Comparison of ENCODE assay signal across 27 mouse cellular contexts in the genomic region with DNA sequence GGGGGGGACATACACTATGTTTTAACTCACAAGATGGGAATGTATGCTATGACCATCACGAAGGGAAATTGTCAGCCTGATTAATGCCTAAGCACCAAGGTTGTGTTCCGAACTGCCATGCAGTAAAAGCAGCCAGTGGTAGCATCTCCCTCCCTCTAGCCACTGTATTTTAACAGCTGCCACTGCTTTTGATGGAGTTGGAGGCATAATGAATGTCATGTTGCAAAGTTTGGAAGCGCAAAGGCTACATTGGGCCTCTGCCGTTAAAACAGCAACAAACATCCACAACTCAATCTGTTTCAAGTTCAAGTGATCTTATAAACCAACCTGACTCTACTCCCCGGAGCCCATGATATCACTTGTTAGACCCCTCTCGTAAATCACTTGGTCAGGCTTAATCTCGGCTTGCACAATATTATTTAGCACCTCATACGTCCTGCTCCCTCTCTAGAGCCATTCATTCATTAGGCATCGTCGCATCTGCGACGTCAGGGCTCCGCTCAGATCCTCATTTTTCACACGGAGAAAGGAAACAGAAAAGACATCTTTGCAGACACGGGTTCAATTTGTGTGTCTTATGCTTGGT.
A peak's percentile ranks its signal among the peaks of the same experiment; 100 is the strongest.
DNase-seq lines count a peak whose midpoint lies in the region; ATAC-seq and TF ChIP-seq lines count a peak whose summit lies in the region.
"Had no signal": no experiment of that assay in that cellular context is flagged by ENCODE, and none has a peak within 500 bp of the region (broad histone marks: within the 10 kb centered on the region; RNA-seq: fewer than 3 reads in every experiment).

No protein-coding gene starts in this region.

- H3K36me3 ChIP-seq in heart, embryonic 11.5 days (ENCODE audit: control insufficient read depth, insufficient read depth, low read length): no peaks in the 10 kb centered on the region
- H3K36me3 ChIP-seq in lung, embryonic 14.5 days (ENCODE audit: insufficient read depth): no peaks in the 10 kb centered on the region
- no peaks in the 10 kb centered on the region for H3K36me3 ChIP-seq in lung, postnatal 0 days (ENCODE audit: insufficient read depth, low read length)
- H3K36me3 ChIP-seq in C2C12 (ENCODE audit: control insufficient read depth, insufficient read depth): no peaks in the 10 kb centered on the region
- H3K36me3 ChIP-seq in midbrain, postnatal 0 days (ENCODE audit: insufficient read depth, low read length): no peaks in the 10 kb centered on the region
- H3K36me3 ChIP-seq: embryonic facial prominence, embryonic 13.5 days; embryonic facial prominence, embryonic 15.5 days; forebrain, embryonic 10.5 days; forebrain, embryonic 12.5 days; G1E had no signal

- H3K79me2 ChIP-seq in C2C12 (ENCODE audit: control insufficient read depth, insufficient read depth): no peaks in the 10 kb centered on the region

- peak; percentile 61 for DNase-seq in heart, adult 11 months
- peak; percentile 56 for DNase-seq in lung, embryonic 14.5 days
- no peak for DNase-seq in lung, postnatal 0 days (ENCODE audit: low spot score)
- peak; percentile 29 for DNase-seq in mesoderm, embryonic 11.5 days (ENCODE audit: low read depth, low spot score)
- no peak for DNase-seq in midbrain, postnatal 0 days (ENCODE audit: low spot score)
- DNase-seq: adrenal gland, adult 8-10 months; adrenal gland, postnatal 14 days; adrenal gland, postnatal 36 days; cerebellum, adult 18-20 months; cerebellum, adult 8-10 months; cerebellum, adult 9-11 months; cerebellum, postnatal 14 days; cerebellum, postnatal 36 days had no signal

- H3K9me3 ChIP-seq in heart, embryonic 11.5 days (replicated peaks; ENCODE audit: control insufficient read depth, low read length): no peaks in the 10 kb centered on the region
- H3K9me3 ChIP-seq in lung, embryonic 14.5 days (ENCODE audit: low read depth, low read length): no peaks in the 10 kb centered on the region
- H3K9me3 ChIP-seq in lung, postnatal 0 days (ENCODE audit: low read length): no peaks in the 10 kb centered on the region
- H3K9me3 ChIP-seq in midbrain, postnatal 0 days (ENCODE audit: low read length): no peaks in the 10 kb centered on the region
- H3K9me3 ChIP-seq: embryonic facial prominence, embryonic 13.5 days; embryonic facial prominence, embryonic 15.5 days; forebrain, embryonic 10.5 days; forebrain, embryonic 12.5 days; G1E had no signal

- 0 out of 2 replicates have a peak, but pooled peaks cover 3% of the 10 kb centered on the region for H3K27me3 ChIP-seq in heart, embryonic 11.5 days (ENCODE audit: control insufficient read depth, insufficient read depth, low read length)
- H3K27me3 ChIP-seq in lung, embryonic 14.5 days (ENCODE audit: insufficient read depth, low read length): no peaks in the 10 kb centered on the region; the same call in 1 of the 2 replicates
- H3K27me3 ChIP-seq in lung, postnatal 0 days (replicated peaks; ENCODE audit: insufficient read depth, low read length): no peaks in the 10 kb centered on the region
- no peaks in the 10 kb centered on the region for H3K27me3 ChIP-seq in C2C12 (ENCODE audit: control insufficient read depth, insufficient read depth, insufficient read length)
- no peaks in the 10 kb centered on the region for H3K27me3 ChIP-seq in midbrain, postnatal 0 days (ENCODE audit: insufficient read depth, low read length)
- H3K27me3 ChIP-seq: CH12.LX; embryonic facial prominence, embryonic 15.5 days; forebrain, embryonic 12.5 days had no signal

- H3K4me2 ChIP-seq in heart, embryonic 11.5 days: no peak overlapping the region
- peak overlapping the region; percentile 23; the same call in 1 of the 2 replicates for H3K4me2 ChIP-seq in lung, embryonic 14.5 days
- H3K4me2 ChIP-seq in lung, postnatal 0 days (replicated peaks; ENCODE audit: low read depth, low read length): no peak overlapping the region
- no peak overlapping the region for H3K4me2 ChIP-seq in midbrain, postnatal 0 days (ENCODE audit: low read depth, low read length, poor library complexity, severe bottlenecking)
- H3K4me2 ChIP-seq: embryonic facial prominence, embryonic 13.5 days; embryonic facial prominence, embryonic 15.5 days; forebrain, embryonic 12.5 days had no signal

- no peak for TF ChIP-seq EP300 in lung, postnatal 0 days (IDR thresholded peaks at IDR 0.05)

- no peak overlapping the region for H3K27ac ChIP-seq in heart, embryonic 11.5 days (ENCODE audit: low read depth, low read length)
- no peak overlapping the region for H3K27ac ChIP-seq in lung, embryonic 14.5 days (ENCODE audit: low read depth)
- no peak overlapping the region for H3K27ac ChIP-seq in lung, postnatal 0 days (ENCODE audit: low read length)
- H3K27ac ChIP-seq in midbrain, postnatal 0 days (ENCODE audit: low read depth, low read length): no peak overlapping the region
- H3K27ac ChIP-seq: embryonic facial prominence, embryonic 13.5 days; embryonic facial prominence, embryonic 15.5 days; forebrain, embryonic 10.5 days; forebrain, embryonic 12.5 days had no signal

- H3ac ChIP-seq in C2C12 (ENCODE audit: control insufficient read depth, insufficient read length, low read depth): no peak overlapping the region

- WGBS in heart, embryonic 11.5 days (ENCODE audit: insufficient replicate concordance): 69% methylated on average over 15 of the region's 15 CpGs
- WGBS in lung, embryonic 14.5 days: 38% methylated on average over 15 of the region's 15 CpGs
- WGBS in lung, postnatal 0 days: 45% methylated on average over 15 of the region's 15 CpGs
- WGBS in midbrain, postnatal 0 days: 91% methylated on average over 15 of the region's 15 CpGs

- TF ChIP-seq CTCF in lung, embryonic 14.5 days (IDR thresholded peaks at IDR 0.05; ENCODE audit: low read depth): no peak
- TF ChIP-seq CTCF in lung, postnatal 0 days (IDR thresholded peaks at IDR 0.05): no peak
- no peak for TF ChIP-seq CTCF in C2C12 (IDR thresholded peaks at IDR 0.05; ENCODE audit: control insufficient read depth, insufficient read depth, insufficient read length)
- TF ChIP-seq CTCF in midbrain, postnatal 0 days (IDR thresholded peaks at IDR 0.05): no peak

- H3K9ac ChIP-seq in heart, embryonic 11.5 days (ENCODE audit: low read depth, low read length): no peak overlapping the region
- no peak overlapping the region for H3K9ac ChIP-seq in lung, embryonic 14.5 days
- H3K9ac ChIP-seq in lung, postnatal 0 days (replicated peaks; ENCODE audit: low read depth): no peak overlapping the region
- no peak overlapping the region for H3K9ac ChIP-seq in midbrain, postnatal 0 days (replicated peaks; ENCODE audit: low read length, poor library complexity, severe bottlenecking)
- H3K9ac ChIP-seq: embryonic facial prominence, embryonic 13.5 days; embryonic facial prominence, embryonic 15.5 days; forebrain, embryonic 12.5 days had no signal

- no peak overlapping the region for H3K4me3 ChIP-seq in heart, embryonic 11.5 days (ENCODE audit: low read depth, low read length)
- H3K4me3 ChIP-seq in lung, embryonic 14.5 days (ENCODE audit: low read depth, low read length): no peak overlapping the region
- no peak overlapping the region for H3K4me3 ChIP-seq in lung, postnatal 0 days (ENCODE audit: low read depth, low read length)
- no peak overlapping the region for H3K4me3 ChIP-seq in C2C12 (ENCODE audit: insufficient read depth, poor library complexity, severe bottlenecking)
- H3K4me3 ChIP-seq in midbrain, postnatal 0 days (ENCODE audit: low read depth, low read length): no peak overlapping the region
- H3K4me3 ChIP-seq: embryonic facial prominence, embryonic 13.5 days; embryonic facial prominence, embryonic 15.5 days; erythroblast, embryonic 14.5 days; forebrain, embryonic 10.5 days; forebrain, embryonic 12.5 days had no signal

- H3K79me3 ChIP-seq in C2C12 (ENCODE audit: low read depth): no peaks in the 10 kb centered on the region

- no peaks in the 10 kb centered on the region for H3K4me1 ChIP-seq in heart, embryonic 11.5 days (ENCODE audit: control insufficient read depth, insufficient read depth, low read length)
- H3K4me1 ChIP-seq in lung, embryonic 14.5 days (ENCODE audit: insufficient read depth): no peaks in the 10 kb centered on the region; the same call in 1 of the 2 replicates
- no peaks in the 10 kb centered on the region for H3K4me1 ChIP-seq in lung, postnatal 0 days (ENCODE audit: insufficient read depth, low read depth, low read length)
- no peaks in the 10 kb centered on the region for H3K4me1 ChIP-seq in midbrain, postnatal 0 days (ENCODE audit: insufficient read depth, low read length)
- H3K4me1 ChIP-seq: embryonic facial prominence, embryonic 13.5 days; embryonic facial prominence, embryonic 15.5 days; forebrain, embryonic 10.5 days; forebrain, embryonic 12.5 days had no signal

- no peak for ATAC-seq in heart, embryonic 11.5 days (replicated peaks; ENCODE audit: insufficient number of reproducible peaks, low FRiP score, low TSS enrichment)
- no peak for ATAC-seq in lung, embryonic 14.5 days (ENCODE audit: insufficient read depth)
- no peak for ATAC-seq in lung, postnatal 0 days
- no peak for ATAC-seq in midbrain, postnatal 0 days (ENCODE audit: low FRiP score)
- ATAC-seq: activated CD4-positive, CD25-positive, alpha-beta regulatory T cell, adult 4 months; CD4-positive, CD25-positive, alpha-beta regulatory T cell, adult 4 months; forebrain, embryonic 14.5 days; forebrain, embryonic 16.5 days; Patski had no signal

TF ChIP-seq in C2C12, 6 proteins besides CTCF, POLR2A, EP300 and RAD21:
- no peak for TF ChIP-seq MYOG (IDR thresholded peaks at IDR 0.05; ENCODE audit: control insufficient read depth, extremely low read depth, insufficient read length)
- TF ChIP-seq CEBPB (IDR thresholded peaks at IDR 0.05; ENCODE audit: low read depth): no peak
- TF ChIP-seq MAX (IDR thresholded peaks at IDR 0.05): no peak
- TF ChIP-seq USF1 (IDR thresholded peaks at IDR 0.05; ENCODE audit: low read depth): no peak
- TF ChIP-seq FOSL1 (IDR thresholded peaks at IDR 0.05; ENCODE audit: insufficient read depth, low read length, poor library complexity, severe bottlenecking): no peak
- peak; percentile 66 for TF ChIP-seq MYOD1 (IDR thresholded peaks at IDR 0.05; ENCODE audit: control insufficient read depth, insufficient read length, low read depth)

Comparison
In these comparisons a context has a peak if more than half of its experiments do, and no peak if none do; other contexts are left out.
1. DNase-seq: peak in heart, adult 11 months (single experiment), lung, embryonic 14.5 days (single experiment) and mesoderm, embryonic 11.5 days (single experiment); none in lung, postnatal 0 days (single experiment) and midbrain, postnatal 0 days (single experiment).